Mouse (Mus musculus) CH12.LX (cell line): ENCODE measurements around the gene Mpig6b. TPM values are rescaled to one million over a fixed set of nuclear protein-coding genes. Genes with fewer than 3 reads are reported as not detected.
A peak's percentile ranks its signal among the peaks of the same experiment; 100 is the strongest.

Source experiments
- DNase-seq: peaks from one replicate; pipeline ENCODE4 v3.0.0-alpha.2; 2013; ENCODE audit errors: extremely low read depth
- H3K27ac ChIP-seq: 2 replicates; pipeline ENCODE4 v1.5.1; 2012; ENCODE audit warnings: low read depth, mild to moderate bottlenecking, control low read depth, moderate library complexity; ENCODE audit not compliant: insufficient read depth
- H3K27me3 ChIP-seq: replicated peaks from 2 replicates; pipeline ENCODE3; 2012; ENCODE audit warnings: inconsistent platforms
- H3K36me3 ChIP-seq, 2 experiments: replicated peaks in 1 of 2; 2 replicates each; pipeline versions ENCODE3 to v1.6.1; 2012; ENCODE audit warnings: inconsistent platforms in 1 of 2, low read length in 1 of 2, mild to moderate bottlenecking in 1 of 2, mixed read lengths in 1 of 2, moderate library complexity in 1 of 2; ENCODE audit not compliant: control insufficient read depth in 1 of 2, insufficient read depth in 1 of 2
- H3K4me1 ChIP-seq, 2 experiments: 2 replicates each; pipeline ENCODE4 v1.6.1; 2012; ENCODE audit warnings: inconsistent platforms in 1 of 2, moderate library complexity in 1 of 2; ENCODE audit not compliant: insufficient read depth in 2 of 2, control insufficient read depth in 1 of 2
- H3K4me2 ChIP-seq: 2 replicates; pipeline ENCODE4 v1.6.1; 2012; ENCODE audit warnings: low read depth, mild to moderate bottlenecking, control low read depth; ENCODE audit not compliant: poor library complexity, insufficient read depth, severe bottlenecking
- H3K4me3 ChIP-seq, 3 experiments: fragments of 150-350 bp in 1 of 3; sonication (generic) in 1 of 3; replicated peaks in 1 of 3; 2 replicates each; pipeline versions ENCODE3 to v1.5.1; 2011 to 2012; ENCODE audit warnings: low read depth in 2 of 3, low read length in 2 of 3, mild to moderate bottlenecking in 2 of 3, moderate library complexity in 2 of 3, control low read depth in 1 of 3, improper control_type of control experiment in 1 of 3, inconsistent platforms in 1 of 3, mixed read lengths in 1 of 3; ENCODE audit not compliant: poor library complexity in 1 of 3
- H3K79me2 ChIP-seq: replicated peaks from 2 replicates; pipeline ENCODE4 v1.6.1; 2012; ENCODE audit warnings: mild to moderate bottlenecking, moderate library complexity; ENCODE audit not compliant: control insufficient read depth, poor library complexity, insufficient read depth, severe bottlenecking; ENCODE audit errors: extremely low read depth
- H3K9ac ChIP-seq: 2 replicates; pipeline ENCODE4 v1.6.1; 2012; ENCODE audit warnings: low read depth, mild to moderate bottlenecking, control low read depth, moderate library complexity; ENCODE audit not compliant: insufficient read depth
- H3K9me3 ChIP-seq: replicated peaks from 2 replicates; pipeline ENCODE3; 2012; ENCODE audit warnings: low read length, inconsistent platforms, mixed read lengths
- BHLHE40 ChIP-seq: IDR thresholded peaks from 2 replicates; pipeline ENCODE4 v1.6.1; 2011; ENCODE audit warnings: mild to moderate bottlenecking, low read depth, low read length, improper control_type of control experiment
- CHD1 ChIP-seq: IDR thresholded peaks from 2 replicates; pipeline ENCODE4 v1.6.1; 2012; ENCODE audit warnings: low read depth, low read length, improper control_type of control experiment, inconsistent platforms
- CHD2 ChIP-seq: IDR thresholded peaks from 2 replicates; pipeline ENCODE4 v1.6.1; 2011; ENCODE audit warnings: low read length, improper control_type of control experiment
- CTCF ChIP-seq, 2 experiments: IDR thresholded peaks in 1 of 2; conservative IDR thresholded peaks in 1 of 2; 2 replicates each; pipeline ENCODE4 v1.5.1; 2011 to 2012; ENCODE audit warnings: low read depth in 2 of 2, low read length in 2 of 2, improper control_type of control experiment in 1 of 2, inconsistent platforms in 1 of 2, mild to moderate bottlenecking in 1 of 2, moderate library complexity in 1 of 2
- E2F4 ChIP-seq: IDR thresholded peaks from 2 replicates; pipeline ENCODE4 v1.6.1; 2011; ENCODE audit warnings: low read depth, low read length, improper control_type of control experiment; ENCODE audit not compliant: insufficient replicate concordance
- EP300 ChIP-seq: IDR thresholded peaks from 2 replicates; pipeline ENCODE4 v1.6.1; 2011; ENCODE audit warnings: low read length, improper control_type of control experiment
- ETS1 ChIP-seq: conservative IDR thresholded peaks from 2 replicates; pipeline ENCODE4 v1.6.1; 2012; ENCODE audit warnings: low read depth, mild to moderate bottlenecking, inconsistent platforms, low read length, improper control_type of control experiment, moderate library complexity
- GABPA ChIP-seq: IDR thresholded peaks from 2 replicates; pipeline ENCODE4 v1.6.1; 2012; ENCODE audit warnings: low read depth, low read length, improper control_type of control experiment, inconsistent platforms; ENCODE audit not compliant: insufficient replicate concordance
- HCFC1 ChIP-seq: IDR thresholded peaks from 2 replicates; pipeline ENCODE4 v1.6.1; 2012; ENCODE audit warnings: low read depth, mild to moderate bottlenecking, inconsistent platforms, low read length, improper control_type of control experiment
- IRF4 ChIP-seq: IDR thresholded peaks from 2 replicates; pipeline ENCODE4 v1.6.1; 2014; ENCODE audit warnings: low read depth, mild to moderate bottlenecking, inconsistent platforms, low read length, improper control_type of control experiment
- JUN ChIP-seq: IDR thresholded peaks from 2 replicates; pipeline ENCODE4 v1.6.1; 2011; ENCODE audit warnings: low read depth, mild to moderate bottlenecking, low read length, improper control_type of control experiment, moderate library complexity; ENCODE audit not compliant: insufficient read depth
- KAT2A ChIP-seq: IDR thresholded peaks from 2 replicates; pipeline ENCODE4 v1.6.1; 2012; ENCODE audit warnings: low read length, improper control_type of control experiment, inconsistent platforms; ENCODE audit not compliant: insufficient replicate concordance
- MAFK ChIP-seq: IDR thresholded peaks from 2 replicates; pipeline ENCODE4 v1.6.1; 2011; ENCODE audit warnings: low read length, improper control_type of control experiment; ENCODE audit not compliant: insufficient replicate concordance
- MAZ ChIP-seq: IDR thresholded peaks from 2 replicates; pipeline ENCODE4 v1.6.1; 2012; ENCODE audit warnings: low read depth, mild to moderate bottlenecking, inconsistent platforms, low read length, improper control_type of control experiment, moderate library complexity
- MXI1 ChIP-seq: IDR thresholded peaks from 2 replicates; pipeline ENCODE4 v1.6.1; 2011; ENCODE audit warnings: mild to moderate bottlenecking, low read depth, low read length, improper control_type of control experiment
- MYC ChIP-seq: IDR thresholded peaks from 2 replicates; pipeline ENCODE4 v1.6.1; 2011; ENCODE audit warnings: low read depth, mild to moderate bottlenecking, improper control_type of control experiment, low read length
- NELFE ChIP-seq: IDR thresholded peaks from 2 replicates; pipeline ENCODE4 v1.6.1; 2011; ENCODE audit warnings: low read depth, low read length, improper control_type of control experiment
- PAX5 ChIP-seq: IDR thresholded peaks from 2 replicates; pipeline ENCODE4 v1.6.1; 2012; ENCODE audit warnings: low read length, inconsistent platforms, mixed read lengths
- POLR2A ChIP-seq: IDR thresholded peaks from 2 replicates; pipeline ENCODE4 v1.6.1; 2011; ENCODE audit warnings: low read depth, mild to moderate bottlenecking, improper control_type of control experiment, low read length
- RAD21 ChIP-seq: IDR thresholded peaks from 2 replicates; pipeline ENCODE4 v1.6.1; 2011; ENCODE audit warnings: low read depth, mild to moderate bottlenecking, low read length, improper control_type of control experiment, moderate library complexity
- RCOR1 ChIP-seq: conservative IDR thresholded peaks from 2 replicates; pipeline ENCODE4 v1.6.1; 2012; ENCODE audit warnings: low read depth, mild to moderate bottlenecking, inconsistent platforms, low read length, improper control_type of control experiment
- SIN3A ChIP-seq: IDR thresholded peaks from 2 replicates; pipeline ENCODE4 v1.6.1; 2012; ENCODE audit warnings: low read length, improper control_type of control experiment, inconsistent platforms
- SMC3 ChIP-seq: IDR thresholded peaks from 2 replicates; pipeline ENCODE4 v1.6.1; 2011; ENCODE audit warnings: low read depth, low read length, improper control_type of control experiment
- TCF12 ChIP-seq: IDR thresholded peaks from 2 replicates; pipeline ENCODE4 v1.6.1; 2014; ENCODE audit warnings: low read depth, mild to moderate bottlenecking, inconsistent platforms, low read length, improper control_type of control experiment
- UBTF ChIP-seq: IDR thresholded peaks from 2 replicates; pipeline ENCODE4 v1.6.1; 2012; ENCODE audit warnings: low read depth, mild to moderate bottlenecking, inconsistent platforms, low read length, improper control_type of control experiment, moderate library complexity
- USF1 ChIP-seq: IDR thresholded peaks from 2 replicates; pipeline ENCODE4 v1.6.1; 2014; ENCODE audit warnings: low read depth, mild to moderate bottlenecking, inconsistent platforms, low read length, improper control_type of control experiment
- USF2 ChIP-seq: conservative IDR thresholded peaks from 2 replicates; pipeline ENCODE4 v1.6.1; 2011; ENCODE audit warnings: low read depth, low read length, improper control_type of control experiment
- ZC3H11A ChIP-seq: IDR thresholded peaks from 2 replicates; pipeline ENCODE4 v1.6.1; 2012; ENCODE audit warnings: low read depth, mild to moderate bottlenecking, inconsistent platforms, low read length, improper control_type of control experiment
- ZKSCAN1 ChIP-seq: IDR thresholded peaks from 2 replicates; pipeline ENCODE4 v1.6.1; 2012; ENCODE audit warnings: low read depth, inconsistent platforms, low read length, improper control_type of control experiment, borderline replicate concordance
- ZMIZ1 ChIP-seq: IDR thresholded peaks from 2 replicates; pipeline ENCODE4 v1.6.1; 2012; ENCODE audit warnings: low read depth, mild to moderate bottlenecking, inconsistent platforms, low read length, improper control_type of control experiment
- ZNF384 ChIP-seq: IDR thresholded peaks from 2 replicates; pipeline ENCODE4 v1.6.1; 2012; ENCODE audit warnings: low read depth, low read length, improper control_type of control experiment, inconsistent platforms
- dilution Hi-C: fragments of 300-500 bp; cut with MboI; formaldehyde crosslinking; loops from 2 replicates; pipeline ENCODE4 v1.14.3; 2020; ENCODE audit warnings: low sequenced_read_pairs; ENCODE audit not compliant: extremely low pct_unique_long_range_greater_than_20kb, extremely low pct_ligation_motif_present
- in situ Hi-C: fragments of 300-500 bp; cut with MboI; formaldehyde crosslinking; loops from 3 replicates; pipeline ENCODE4 v1.14.3; 2019; ENCODE audit warnings: low sequenced_read_pairs, low pct_ligation_motif_present, low pct_unique_long_range_greater_than_20kb, mixed read lengths
- polyA plus RNA-seq: library from polyadenylated mRNA; unstranded; fragments of >175 nt; gene quantifications from 2 replicates; pipeline ENCODE4 v1.2.1, GENCODE M21; 2012; ENCODE audit warnings: low read depth; ENCODE audit not compliant: insufficient read length
- total RNA-seq, 2 experiments: library from RNA; depleted of rRNA; stranded (reverse); fragments of 300-350 nt in 1 of 2; fragments of >200 nt in 1 of 2; gene quantifications; 2 replicates each; pipeline ENCODE4 v1.2.3; 2012 to 2014

The Mpig6b gene
- total and polyA plus RNA-seq, 3 experiments: 0.10 TPM; not detected in 2

- TF ChIP-seq MAZ (peak; percentile 98), IRF4 (peak; percentile 99), CTCF (conservative IDR thresholded peaks at IDR 0.05 in 1 of 2, IDR thresholded peaks at IDR 0.05 in 1 of 2; ENCODE audit: low read depth in 2 of 2, low read length in 2 of 2) (no peak), NELFE (peak; percentile 85), USF1 (no peak), POLR2A (peak; percentile 83), RAD21 (no peak; the same call in 1 of the 2 replicates), JUN (peak; percentile 100), GABPA (no peak), CHD2 (peak; percentile 96), MXI1 (peak; percentile 82)
- TF ChIP-seq, all 38 proteins: peak for 30
Observed at GRCm38 (mm10) chr17:35051156-35052086, 14.6 kb downstream of the Mpig6b start (continued).

- peaks cover 27% of the 10 kb centered on the region for H3K79me2 ChIP-seq
- peaks cover 24 to 29% of the 10 kb centered on the region in 2 experiments for H3K36me3 ChIP-seq
- peak overlapping the region; percentile 96 for H3K9ac ChIP-seq
- H3K4me2 ChIP-seq: peak overlapping the region; percentile 59
- DNase-seq: peak; percentile 71
- H3K27ac ChIP-seq: peak overlapping the region; percentile 96
- in situ Hi-C loops (no loop called here), dilution Hi-C loops (no loop called here)
- H3K4me3 ChIP-seq: peak overlapping the region; percentile 79 to 94 (median 86)
- H3K9me3 ChIP-seq: peaks cover 7% of the 10 kb centered on the region
- H3K27me3 ChIP-seq: no peaks in the 10 kb centered on the region
- peaks cover 6 to 34% of the 10 kb centered on the region in 2 experiments for H3K4me1 ChIP-seq
- no peak for TF ChIP-seq GABPA
- no peak for TF ChIP-seq ZNF384
- no peak; the same call in 1 of the 2 replicates for TF ChIP-seq CHD2
- no peak for TF ChIP-seq PAX5
- 0 out of 2 replicates have a peak, but pooled peaks have one; percentile 21 for TF ChIP-seq CHD1
- peak; percentile 67; the same call in 1 of the 2 replicates for TF ChIP-seq ZMIZ1
- TF ChIP-seq RCOR1: no peak
- no peak for TF ChIP-seq CTCF (conservative IDR thresholded peaks at IDR 0.05 in 1 of 2, IDR thresholded peaks at IDR 0.05 in 1 of 2; ENCODE audit: low read depth in 2 of 2, low read length in 2 of 2)
- 0 out of 2 replicates have a peak, but pooled peaks have one; percentile 8 for TF ChIP-seq MYC
- no peak for TF ChIP-seq KAT2A
- TF ChIP-seq BHLHE40: peak; percentile 33; the same call in 1 of the 2 replicates
- TF ChIP-seq EP300: no peak
- no peak for TF ChIP-seq MAFK
- peak; percentile 58; the same call in 1 of the 2 replicates for TF ChIP-seq UBTF
- 0 out of 2 replicates have a peak, but pooled peaks have one; percentile 43 for TF ChIP-seq MAZ
- peak; percentile 73; the same call in 1 of the 2 replicates for TF ChIP-seq NELFE
- TF ChIP-seq HCFC1: peak; percentile 31; the same call in 1 of the 2 replicates
- no peak for TF ChIP-seq JUN
- TF ChIP-seq E2F4: no peak
- TF ChIP-seq ZKSCAN1: no peak
- no peak for TF ChIP-seq SMC3
- TF ChIP-seq USF2: no peak
- TF ChIP-seq ETS1: peak; percentile 25; the same call in 1 of the 2 replicates
- peak; percentile 65 for TF ChIP-seq MXI1
- TF ChIP-seq SIN3A: peak; percentile 76
- peak; percentile 50; the same call in 1 of the 2 replicates for TF ChIP-seq TCF12
- TF ChIP-seq ZC3H11A: no peak
- TF ChIP-seq USF1: no peak
- peak; percentile 54; the same call in 1 of the 2 replicates for TF ChIP-seq IRF4
- no peak for TF ChIP-seq RAD21
Observed at GRCm38 (mm10) chr17:35050126-35050750, 15.7 kb downstream of the Mpig6b start.
